Mouse (Mus musculus) gastrocnemius, postnatal 10 days (tissue): ENCODE results near the gene Arhgdig. TPM values are rescaled to one million over a fixed set of nuclear protein-coding genes. Genes with fewer than 3 reads are reported as not detected.

ENCODE experiments used
- DNase-seq: peaks from one replicate; pipeline ENCODE4 v3.0.0; 2021; ENCODE audit warnings: mixed read lengths
- long read RNA-seq, 2 experiments: library from polyadenylated mRNA; stranded (forward); transcript quantifications; one replicate each; pipeline ENCODE4 v2.0.0; 2021
- total RNA-seq, 2 experiments: library from RNA; stranded (reverse); gene quantifications; 2 replicates each; pipeline ENCODE4 v1.2.3; 2021

Arhgdig gene
- 1 to 10 TPM; 3.5 to 4.8 TPM for total RNA-seq
- long read RNA-seq, experiment 1, partial matches to known transcripts: 0 of 4 reads
- long read RNA-seq, experiment 1, other reads (novel, unspliced or antisense): 0 of 4 reads
- long read RNA-seq, experiment 2, partial matches to known transcripts: 0 of 3 reads
- long read RNA-seq, experiment 2, other reads (novel, unspliced or antisense): 0 of 3 reads

- no peak for DNase-seq
Observed at GRCm38 (mm10) chr17:26207686-26208085, at the start of gene Arhgdig. Arhgdig (minus strand) TSS chr17:26207786.

GRCm38 (mm10) chr17:26255313-26255712, 47.7 kb upstream of the Arhgdig start:
- no peak for DNase-seq

- DNase-seq: no peak
Observed at GRCm38 (mm10) chr17:26253399-26253798, 45.8 kb upstream of the Arhgdig start.

- peak; percentile 89 for DNase-seq
Observed at GRCm38 (mm10) chr17:26252539-26253251, 45.1 kb upstream of the Arhgdig start, which contains the start of gene Luc7l. Luc7l (plus strand) TSS chr17:26252896.

DNA sequence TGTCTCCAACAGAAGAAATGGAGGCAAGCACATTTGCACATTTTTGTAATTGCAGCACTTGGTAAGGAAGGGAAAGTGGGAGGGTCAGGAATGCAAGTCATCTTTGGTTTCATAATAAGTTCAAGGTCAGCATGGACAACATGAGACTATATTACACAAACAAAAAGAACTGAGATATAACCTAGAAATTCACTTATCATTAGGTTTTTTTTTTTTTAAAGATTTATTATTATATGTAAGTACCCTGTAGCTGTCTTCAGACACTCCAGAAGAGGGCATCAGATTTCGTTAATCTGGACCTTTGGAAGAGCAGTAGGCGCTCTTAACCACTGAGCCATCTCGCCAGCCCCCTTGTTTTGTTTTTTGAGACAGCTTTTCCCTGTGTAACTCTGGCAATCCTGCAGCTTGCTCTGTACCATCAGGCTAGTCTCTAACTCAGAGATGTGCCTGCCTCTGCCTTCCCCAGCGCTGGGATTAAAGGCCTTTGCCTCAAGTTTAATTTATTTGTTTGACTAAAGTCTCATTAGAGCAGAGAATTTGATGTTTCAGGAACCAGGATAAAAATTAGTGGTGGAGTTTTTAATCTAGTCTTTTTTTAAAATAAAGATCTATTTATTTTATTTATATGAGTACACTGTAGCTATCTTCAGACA, 44.4 kb upstream of the Arhgdig start:
- DNase-seq: no peak

- DNase-seq: peak; percentile 96
Observed at GRCm38 (mm10) chr17:26244101-26244841, 36.7 kb upstream of the Arhgdig start, which contains the start of gene Fam234a. Fam234a (minus strand) TSS chr17:26244242.

DNA sequence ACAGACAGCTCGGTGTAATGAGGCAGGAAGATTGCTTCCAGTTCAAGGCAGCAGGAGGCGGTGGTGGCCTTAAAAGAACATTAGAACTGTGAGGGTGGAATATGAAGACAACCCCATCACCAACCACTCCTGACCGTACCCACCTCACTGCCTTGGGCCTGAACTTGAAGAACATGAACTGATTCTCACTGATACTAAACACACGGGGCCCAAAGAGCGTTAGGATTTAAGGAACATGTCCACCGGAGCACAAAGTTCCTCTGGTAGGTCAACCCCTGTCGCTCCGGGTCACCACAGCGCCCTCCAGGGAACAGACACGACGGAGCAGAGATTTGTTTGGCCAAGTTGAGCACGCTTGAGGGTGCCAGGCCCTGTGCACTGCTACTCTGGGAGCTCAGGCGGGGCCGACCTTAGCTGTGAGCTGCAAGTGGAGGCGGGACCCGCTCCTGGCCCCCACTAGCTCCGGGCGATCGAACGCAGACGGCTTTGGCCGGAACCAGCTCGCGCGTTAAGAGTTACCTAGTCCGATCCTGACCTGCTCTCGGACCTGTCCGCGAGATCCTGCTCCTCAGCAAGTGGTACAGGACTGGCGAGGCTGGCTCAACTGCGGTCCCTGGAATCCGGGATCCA, 36.0 kb upstream of the Arhgdig start:
- peak; percentile 71 for DNase-seq

DNA sequence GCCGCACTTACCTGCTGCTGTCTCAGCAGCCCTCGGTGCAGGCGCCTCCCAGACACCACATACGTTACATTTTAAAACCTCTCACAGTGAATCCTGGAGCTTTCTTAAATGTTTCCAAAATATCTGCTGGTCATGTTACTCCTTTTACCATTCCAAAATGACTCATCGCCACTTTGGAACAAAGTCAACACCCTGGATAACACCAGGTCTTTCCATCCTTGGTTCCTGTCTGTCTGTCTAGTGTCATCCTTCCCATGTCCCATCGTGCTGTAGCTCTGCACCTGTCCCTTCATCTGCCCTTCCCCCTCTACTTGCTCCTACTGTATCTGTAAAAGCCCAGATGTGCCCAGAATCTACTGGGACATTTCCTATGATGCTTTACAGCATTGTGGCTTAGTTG, 33.4 kb upstream of the Arhgdig start:
- DNase-seq: no peak

- DNase-seq: no peak
Observed at GRCm38 (mm10) chr17:26240120-26240790, 32.7 kb upstream of the Arhgdig start.

DNA sequence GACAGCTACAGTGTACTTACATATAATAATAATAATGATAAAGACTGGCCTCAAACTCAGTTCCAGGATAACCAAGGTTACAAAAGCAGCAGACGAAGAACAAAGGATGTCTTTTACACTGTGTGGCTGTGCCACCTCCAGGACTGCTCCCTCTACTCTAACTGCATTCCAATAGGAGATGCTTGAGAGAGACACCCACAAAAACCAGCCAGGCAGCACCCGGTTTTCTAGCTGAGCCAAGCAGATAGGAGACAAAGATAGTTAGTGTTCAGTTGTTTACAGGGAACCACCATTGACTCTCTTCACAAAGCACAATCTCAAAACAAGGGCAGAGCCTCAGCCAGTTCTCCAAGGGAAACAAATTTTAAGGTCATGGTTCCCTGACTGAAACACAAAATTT, 32.0 kb upstream of the Arhgdig start:
- DNase-seq: no peak

GRCm38 (mm10) chr17:26237667-26238066, 30.1 kb upstream of the Arhgdig start:
- DNase-seq: no peak

DNA sequence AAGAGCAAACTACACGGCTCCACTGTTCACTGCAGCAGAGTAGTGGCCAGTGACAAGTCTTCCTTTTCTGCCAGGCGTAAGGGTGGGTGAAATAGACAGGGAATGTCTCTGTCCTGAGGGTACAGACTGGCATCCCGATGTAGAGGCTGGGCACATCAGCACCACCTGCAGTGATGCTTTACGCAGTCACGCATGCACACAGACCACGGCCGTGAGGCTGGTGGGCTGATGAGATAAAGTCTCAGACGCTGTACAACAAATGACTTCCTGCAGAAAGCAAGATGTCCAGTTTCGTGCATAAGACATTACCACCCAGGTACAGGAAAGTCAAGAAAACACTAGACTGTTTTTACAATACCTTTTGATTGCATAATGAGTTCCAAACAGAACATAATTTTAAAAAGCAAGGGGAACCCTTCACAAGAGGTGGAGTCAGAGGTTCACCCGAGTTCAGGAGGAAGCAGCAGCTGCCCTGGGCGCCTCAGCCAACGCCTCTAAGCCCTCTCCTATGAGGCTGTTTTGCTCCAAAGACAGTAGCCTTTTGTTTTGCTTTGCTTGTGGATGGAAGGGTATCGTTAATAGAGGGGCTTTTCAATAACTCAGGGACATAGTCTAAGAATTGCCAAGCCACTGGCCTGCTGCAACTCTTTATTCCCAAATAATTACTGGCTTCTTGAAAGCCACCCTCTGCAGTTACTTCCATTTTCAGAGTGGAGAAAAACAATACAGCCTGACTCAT, 27.7 kb upstream of the Arhgdig start:
- DNase-seq: no peak

DNA sequence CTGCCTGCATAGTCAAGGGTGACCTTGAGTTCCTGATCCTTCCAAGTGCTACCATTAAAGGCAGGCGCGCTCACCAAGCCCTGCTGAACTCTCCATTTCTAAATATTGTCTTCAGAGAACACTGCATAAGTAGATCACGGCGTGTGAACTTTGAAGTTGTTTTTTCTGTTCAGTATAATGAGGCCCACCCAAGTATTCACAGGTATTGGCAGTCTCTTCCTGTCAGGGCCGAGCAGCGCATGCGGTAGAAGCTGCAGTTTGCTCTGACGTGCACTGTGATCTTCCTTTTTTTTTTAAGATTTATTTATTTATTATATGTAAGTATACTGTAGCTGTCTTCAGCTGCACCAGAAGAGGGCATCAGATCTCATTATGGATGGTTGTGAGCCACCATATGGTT, 26.8 kb upstream of the Arhgdig start:
- DNase-seq: no peak

DNA sequence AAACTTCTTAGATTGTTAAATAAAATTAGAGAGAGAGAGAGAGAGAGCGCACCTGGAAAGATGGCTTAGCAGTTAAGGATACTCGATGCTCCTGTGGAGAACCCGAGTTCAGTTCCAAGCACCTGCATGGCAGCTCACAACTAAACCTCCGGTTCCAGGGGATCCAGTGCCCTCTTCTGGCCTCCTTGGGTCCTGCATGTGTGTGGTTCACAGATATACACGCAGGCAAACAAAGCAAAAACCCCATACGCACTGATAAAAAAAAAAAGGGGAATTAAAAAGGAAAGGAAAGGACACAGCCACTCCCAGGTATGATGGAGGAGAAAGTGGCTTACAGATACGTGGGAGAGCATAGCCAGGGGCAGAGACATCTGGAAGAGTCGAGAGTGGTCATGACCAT, 25.3 kb upstream of the Arhgdig start:
- no peak for DNase-seq

GRCm38 (mm10) chr17:26231156-26231555, 23.6 kb upstream of the Arhgdig start:
- no peak for DNase-seq

DNA sequence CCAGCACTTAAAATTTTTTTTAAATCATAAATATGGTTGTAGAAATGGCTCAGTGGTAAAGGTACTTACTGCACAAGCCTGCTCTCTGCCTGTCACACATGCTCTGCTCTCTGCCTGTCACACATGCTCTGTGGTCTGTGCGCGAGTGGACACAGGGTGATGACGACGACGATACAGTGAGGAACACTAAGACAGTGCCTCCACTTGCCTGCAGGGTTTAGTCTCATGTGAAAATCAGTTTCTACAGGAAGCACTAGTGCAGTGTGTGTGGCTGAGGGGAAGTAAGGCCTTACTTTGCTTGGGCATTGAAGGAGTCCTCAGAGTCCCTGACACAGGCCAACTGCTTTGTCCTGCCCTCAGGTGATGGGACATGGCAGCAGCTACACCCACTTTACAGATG, 22.2 kb upstream of the Arhgdig start:
- DNase-seq: no peak

DNA sequence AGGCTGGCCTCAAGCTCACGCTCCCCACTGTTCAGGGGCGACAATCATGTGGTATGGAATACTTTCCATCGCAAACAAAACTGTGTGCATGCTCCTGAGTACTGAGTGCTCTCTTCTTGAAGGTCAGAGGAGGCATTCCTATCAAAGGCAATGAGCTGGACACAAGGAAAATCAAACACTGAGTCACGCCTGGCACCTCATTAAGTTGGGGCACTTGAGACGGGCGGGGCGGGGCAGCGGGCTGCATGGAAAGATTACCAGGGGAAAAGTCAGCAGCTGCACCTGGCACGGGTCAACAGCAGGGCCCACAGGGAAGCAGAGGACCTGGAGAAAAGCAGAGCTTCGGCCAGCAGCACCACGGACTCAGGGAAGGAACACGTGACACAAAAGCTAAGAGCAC, 17.6 kb upstream of the Arhgdig start:
- DNase-seq: no peak

DNA sequence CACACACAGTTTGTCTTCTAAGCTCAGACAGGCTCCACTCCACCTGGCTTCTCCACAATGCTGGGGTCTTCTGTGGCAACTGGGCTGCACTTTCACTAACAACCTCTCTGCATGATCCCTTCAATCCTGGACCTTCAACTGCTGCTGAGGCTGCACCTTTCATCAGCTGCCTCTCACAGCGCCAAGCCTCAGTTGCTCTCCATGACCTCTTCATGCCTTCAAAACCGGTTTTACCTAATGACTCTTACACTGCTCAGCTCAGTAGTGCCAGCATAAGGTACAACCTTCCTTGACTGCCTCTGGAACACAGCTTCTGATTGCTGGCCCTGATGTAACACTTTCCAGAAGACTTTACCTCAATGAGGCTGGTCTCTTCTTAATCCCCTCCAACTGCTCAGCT, 13.9 kb upstream of the Arhgdig start:
- no peak for DNase-seq

DNA sequence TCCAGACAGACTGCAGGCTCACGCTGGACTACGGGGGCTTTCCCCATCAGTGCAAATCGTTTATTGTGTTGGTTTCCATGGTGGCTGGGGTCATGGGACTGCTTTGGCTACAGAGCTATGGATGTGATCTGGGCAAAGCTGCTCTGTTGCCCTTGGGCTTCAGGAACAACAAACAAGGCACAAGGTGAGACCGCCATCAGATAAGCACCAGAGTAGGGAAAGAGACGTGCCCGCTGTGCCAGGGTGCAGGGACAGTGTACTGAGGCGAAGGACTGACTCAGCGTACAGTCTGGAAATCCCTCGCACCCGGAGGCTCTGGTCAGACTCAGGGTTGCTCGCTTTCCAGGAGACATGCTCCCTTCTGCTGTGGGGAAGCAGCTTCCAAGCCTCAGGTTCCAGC, 5.1 kb upstream of the Arhgdig start:
- DNase-seq: no peak

DNA sequence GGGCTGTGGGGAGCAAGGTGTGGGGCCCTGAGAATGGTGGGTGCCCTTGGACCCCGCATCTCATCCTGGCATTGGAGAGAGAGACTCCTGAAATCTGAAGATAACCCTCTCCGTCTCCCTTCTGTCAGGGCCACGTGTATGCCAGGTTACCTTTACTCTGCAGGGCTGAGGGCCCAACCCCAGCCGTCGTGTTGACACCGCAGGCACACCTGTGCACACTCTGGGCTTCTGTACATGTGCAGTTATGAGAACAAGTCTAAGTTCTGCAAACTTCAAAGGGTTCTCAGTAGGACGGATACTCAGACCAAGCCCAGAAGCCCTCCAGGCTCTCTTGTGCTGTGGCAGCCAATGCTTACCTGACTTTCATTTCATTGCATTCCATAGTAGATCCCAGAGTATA, 4.7 kb upstream of the Arhgdig start:
- DNase-seq: no peak

DNA sequence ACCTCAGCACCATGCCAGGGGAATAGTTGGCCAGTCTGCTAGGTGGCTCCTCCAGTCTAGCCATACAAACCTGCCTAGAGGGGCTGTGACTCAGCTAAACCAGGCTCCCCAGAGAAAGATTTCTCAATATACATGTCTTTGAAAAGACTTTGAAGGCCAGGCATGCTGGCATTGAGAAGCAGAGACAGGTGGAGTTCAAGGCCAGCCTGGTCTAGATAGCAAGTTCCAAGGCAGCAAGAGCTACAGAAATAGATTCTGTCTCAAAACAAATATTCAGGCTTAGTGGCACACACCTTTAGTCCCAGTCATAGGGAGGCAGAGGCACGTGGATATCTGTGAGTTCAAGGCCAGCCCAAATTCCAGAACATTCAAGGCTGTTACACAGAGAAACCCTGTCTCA, 1.2 kb downstream of the Arhgdig start:
- DNase-seq: no peak
